Mouse (Mus musculus) induced T-regulatory cell, adult 2 months (primary cell): Measurements from ENCODE around the gene Smarcad1.
"Not testable (repeated sequence)": the region's sequence is repeated elsewhere in the genome, so short reads cannot be mapped to it uniquely, and the experiment has no call there.

Experiments used
- DNase-seq: peaks from one replicate; pipeline ENCODE4 v3.0.0-alpha.2; 2012; ENCODE audit warnings: low read depth

Smarcad1 gene

DNA sequence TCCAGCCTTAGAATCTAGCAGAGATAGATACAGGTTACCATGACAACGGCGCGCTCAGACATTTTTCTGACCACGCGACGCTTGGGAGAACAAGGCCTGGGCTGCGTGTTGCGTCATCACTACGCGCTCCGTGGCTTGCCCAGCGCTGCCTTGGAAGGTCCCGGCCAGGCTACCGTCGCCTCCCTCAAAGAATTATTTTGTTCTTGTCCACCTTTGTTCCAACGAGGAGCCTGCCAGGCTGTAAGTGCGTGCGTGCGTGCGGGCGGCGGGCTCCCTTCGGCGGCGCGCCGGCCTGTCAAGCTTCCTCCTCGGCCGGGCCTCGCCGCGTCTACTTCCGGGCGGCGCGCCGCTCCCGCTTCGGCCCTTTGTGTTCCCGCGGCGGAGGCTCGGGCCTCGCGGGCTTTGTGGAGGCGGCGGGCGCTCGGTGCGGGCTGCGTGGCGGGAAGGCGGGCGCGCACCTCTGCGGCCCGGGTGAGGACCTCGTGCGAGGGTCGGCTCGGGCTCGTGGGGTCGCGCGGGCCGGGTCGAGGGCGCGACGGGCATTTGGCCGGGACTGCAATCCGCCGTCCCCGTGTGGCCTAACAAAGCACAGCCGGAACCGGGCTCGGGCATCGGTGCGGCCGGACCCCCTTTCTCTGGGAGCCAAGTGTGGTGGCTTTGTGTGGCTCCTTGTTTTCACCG is at the start of gene Smarcad1:
Gene Smarcad1 (plus strand): TSS at position 93 of the 681 bp plus-strand sequence.
- DNase-seq: peak; percentile 95

DNA sequence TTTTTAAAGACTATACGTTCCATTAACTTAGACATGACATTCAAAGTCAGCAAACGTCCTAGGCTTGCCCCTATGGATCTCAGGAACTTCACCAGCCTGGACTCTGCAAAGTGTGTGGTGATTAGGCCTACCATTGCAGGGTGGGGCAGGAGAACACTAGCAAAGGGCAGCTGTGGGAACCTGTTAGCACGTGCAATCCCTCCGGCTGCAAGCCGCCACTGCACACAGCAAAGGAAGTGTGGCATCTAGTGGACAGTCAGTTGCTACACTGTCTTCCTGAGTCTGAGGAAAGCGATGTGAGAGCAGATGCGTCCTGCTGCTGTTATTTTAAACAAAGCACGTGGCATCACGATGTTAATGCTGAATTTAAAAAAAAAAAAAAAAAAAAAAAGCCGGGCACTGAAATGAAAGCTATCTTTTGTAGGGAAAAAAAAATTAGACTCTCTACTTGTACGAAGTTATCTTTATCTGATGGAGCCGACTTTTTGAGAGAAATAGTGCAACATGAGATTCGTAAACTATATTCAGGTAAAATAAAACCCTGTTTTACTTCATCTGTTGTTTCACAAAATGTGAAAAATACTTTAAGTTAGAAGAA is 45.5 kb upstream of the Smarcad1 start:
- DNase-seq: no peak

DNA sequence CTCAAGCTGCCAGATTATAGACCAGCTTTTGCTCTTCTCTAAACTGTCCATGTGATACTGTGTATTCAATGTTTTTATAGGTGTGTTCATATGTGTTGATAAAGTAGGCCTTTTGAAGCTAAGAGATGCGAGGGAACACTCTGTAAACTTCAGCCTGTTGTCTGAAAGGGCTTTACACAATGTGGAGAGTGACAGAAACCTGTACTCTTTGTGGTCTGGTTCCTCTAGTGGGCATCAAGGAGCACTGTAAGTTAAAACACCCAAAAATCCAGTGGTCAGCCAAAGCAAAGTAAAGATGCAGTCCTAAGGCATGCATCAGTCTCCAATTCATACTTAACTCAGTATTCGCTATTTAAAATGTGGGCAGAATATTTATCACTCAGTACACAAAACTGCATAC is 44.6 kb upstream of the Smarcad1 start:
- no peak for DNase-seq

DNA sequence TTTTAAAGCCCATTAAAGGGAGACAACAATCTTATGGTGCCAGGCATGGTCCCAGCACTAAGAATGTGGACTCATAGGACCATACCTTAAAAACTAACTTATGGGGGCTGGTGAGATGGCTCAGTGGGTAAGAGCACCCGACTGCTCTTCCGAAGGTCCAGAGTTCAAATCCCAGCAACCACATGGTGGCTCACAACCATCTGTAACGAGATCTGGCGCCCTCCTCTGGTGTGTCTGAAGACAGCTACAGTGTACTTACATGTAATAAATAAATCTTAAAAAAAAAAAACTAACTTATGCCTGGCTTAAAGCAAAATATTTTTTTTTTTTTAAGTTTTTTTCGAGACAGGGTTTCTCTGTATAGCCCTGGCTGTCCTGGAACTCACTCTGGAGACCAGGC is 41.6 kb upstream of the Smarcad1 start:
- not testable (repeated sequence) for DNase-seq

DNA sequence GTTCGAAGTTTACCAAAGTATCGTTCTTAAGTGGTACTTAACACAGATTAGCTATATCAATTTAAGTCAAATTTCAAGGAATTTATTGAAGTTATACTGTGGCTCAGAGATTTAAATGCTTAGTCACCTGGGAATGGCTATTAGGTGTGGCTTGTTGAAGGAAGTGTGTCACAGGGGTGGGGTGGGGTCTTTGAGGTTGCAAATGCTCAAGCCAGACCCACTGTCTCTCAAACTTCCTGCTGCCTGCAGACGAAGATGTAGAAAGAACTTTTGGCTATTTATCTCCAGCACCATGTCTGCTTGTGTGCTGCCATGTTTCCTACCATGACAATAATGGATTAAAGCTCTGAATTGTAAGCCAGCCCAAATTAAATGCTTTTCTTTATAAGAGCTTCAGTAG is 40.2 kb upstream of the Smarcad1 start:
- no peak for DNase-seq

DNA sequence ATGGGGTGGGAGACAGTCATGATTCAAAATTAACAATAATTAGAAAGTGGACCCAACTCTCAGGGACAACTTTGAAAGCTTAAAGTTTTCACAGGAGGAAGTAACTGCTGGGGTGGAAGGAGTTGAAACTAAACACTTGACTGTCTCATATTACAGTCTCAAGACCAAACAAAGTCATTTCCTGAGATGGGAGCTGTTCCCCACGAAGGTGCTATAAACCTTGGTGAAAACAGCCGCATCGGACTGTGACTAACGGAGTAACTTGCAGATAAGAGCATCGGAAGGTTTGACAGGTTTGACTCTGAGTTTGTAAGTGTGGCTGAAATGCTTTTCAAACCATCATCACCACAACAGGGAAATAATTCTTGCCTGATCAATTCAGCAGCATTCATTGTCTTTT is 33.5 kb upstream of the Smarcad1 start:
- DNase-seq: no peak

DNA sequence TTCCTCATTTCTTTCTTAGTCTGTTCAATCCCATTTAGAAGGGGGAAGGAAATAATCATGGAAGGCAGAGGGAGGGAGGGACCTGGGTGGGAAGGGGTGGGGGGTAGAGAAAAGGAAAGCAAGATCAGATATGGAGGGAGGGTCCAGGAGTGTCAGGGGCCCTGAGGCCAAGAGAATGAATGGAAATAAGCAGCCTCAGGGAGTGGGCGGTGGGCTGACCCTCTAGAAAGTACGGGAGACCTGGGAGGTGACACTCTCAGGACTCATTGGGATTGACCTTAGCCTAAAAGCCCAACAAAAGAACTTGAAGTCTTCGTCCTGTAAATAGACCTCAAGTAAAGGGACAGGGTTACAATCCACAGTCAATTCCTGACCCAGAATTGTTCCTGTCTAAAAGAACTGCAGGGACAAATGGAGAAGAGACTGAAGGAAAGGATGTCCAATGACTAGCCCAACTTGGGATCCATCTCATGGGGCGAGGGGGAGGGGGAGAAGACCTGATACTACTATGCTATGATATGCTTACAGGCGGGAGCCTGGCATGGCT is 30.9 kb upstream of the Smarcad1 start:
- no peak for DNase-seq

DNA sequence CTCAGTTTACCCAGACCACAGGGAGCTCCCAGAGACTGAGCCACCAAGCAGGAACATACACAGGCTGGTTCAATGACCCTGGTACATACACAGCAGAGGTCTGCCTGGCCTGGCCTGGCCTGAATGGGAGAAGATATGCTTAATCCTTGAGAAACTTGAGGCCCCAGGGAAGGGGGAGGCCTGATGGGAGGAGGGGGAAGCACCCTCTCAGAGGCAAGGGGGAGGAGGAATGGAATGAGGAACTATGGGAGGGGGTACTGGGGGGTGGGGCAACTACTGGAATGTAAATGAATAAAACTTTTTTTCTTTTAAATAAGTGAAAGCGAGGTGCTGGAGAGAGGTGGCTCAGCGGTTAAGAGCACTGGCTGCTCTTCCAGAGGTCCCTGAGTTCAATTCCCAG is 30.2 kb upstream of the Smarcad1 start:
- DNase-seq: no peak

DNA sequence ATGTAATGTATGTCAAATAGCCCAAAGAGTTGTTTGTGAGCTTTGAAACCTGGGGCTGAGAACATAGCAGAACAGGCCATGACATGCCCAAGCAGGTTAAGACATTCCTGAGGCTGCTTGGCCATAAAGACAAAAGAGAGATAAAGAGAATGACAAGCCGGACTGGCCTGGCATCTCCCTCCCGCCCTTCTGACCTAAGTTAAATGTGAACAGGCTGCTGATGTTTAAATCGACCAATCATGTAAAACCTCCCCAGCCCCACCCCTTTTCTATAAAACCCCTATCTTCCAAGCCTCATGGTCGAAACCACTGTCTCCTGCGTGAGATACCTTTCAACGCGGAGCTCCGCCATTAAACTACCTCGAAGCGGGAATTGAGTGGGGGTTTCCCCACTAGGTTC is 24.8 kb upstream of the Smarcad1 start:
- no peak for DNase-seq

DNA sequence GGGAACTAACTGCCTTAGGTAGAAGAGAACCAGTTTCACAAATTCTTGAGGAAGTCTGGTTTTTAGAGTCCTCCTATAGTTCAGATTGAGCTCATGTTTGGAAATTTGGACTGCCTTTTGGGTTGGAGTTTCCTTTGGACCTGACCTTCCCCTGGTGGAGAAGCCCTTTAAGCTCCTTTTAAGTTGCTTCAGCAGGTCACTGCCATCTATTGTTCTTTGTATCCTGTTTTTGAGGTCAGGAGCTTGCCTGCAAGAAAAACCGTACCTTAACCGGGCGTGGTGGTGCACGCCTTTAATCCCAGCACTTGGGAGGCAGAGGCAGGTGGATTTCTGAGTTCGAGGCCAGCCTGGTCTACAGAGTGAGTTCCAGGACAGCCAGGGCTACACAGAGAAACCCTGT is 23.4 kb upstream of the Smarcad1 start:
- not testable (repeated sequence) for DNase-seq

DNA sequence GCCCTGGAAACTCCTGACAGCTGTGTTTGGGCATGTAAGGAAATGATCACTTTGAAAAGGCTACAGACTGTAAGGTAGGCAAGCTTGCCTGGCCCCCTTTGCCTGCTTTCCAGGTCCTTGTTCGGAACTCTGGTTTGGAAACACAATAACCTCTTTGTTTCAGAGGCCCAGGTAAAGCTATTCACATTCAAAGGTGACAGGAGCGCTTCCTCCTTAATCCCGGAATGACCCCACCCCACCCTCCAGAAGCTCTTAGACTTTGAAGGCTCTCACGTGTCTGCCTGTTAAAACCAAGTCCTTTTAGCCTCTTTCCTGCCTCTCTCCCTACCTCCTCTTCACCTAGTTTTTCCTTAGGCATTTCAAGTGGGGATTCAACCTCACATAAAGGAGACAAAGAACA is 20.5 kb upstream of the Smarcad1 start:
- no peak for DNase-seq

DNA sequence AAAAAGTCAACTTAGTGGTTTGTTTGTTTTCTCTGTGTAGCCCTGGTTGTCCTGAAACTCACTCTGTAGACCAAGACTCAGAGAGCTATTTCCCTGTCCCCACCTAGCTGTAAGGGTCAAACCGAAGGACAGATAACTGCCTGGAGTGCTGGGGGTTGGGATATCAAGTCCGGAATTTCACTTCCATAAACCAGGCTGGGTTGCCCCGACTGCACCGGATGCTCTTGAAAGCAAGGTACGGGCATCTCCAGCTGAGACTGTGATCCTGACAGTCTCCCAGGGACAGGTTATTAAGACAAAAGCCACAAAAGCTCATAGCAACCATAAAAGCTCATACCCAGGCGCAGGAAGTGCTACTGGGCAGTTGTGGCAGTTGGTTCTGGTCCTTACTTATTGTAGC is 19.3 kb upstream of the Smarcad1 start:
- DNase-seq: no peak

DNA sequence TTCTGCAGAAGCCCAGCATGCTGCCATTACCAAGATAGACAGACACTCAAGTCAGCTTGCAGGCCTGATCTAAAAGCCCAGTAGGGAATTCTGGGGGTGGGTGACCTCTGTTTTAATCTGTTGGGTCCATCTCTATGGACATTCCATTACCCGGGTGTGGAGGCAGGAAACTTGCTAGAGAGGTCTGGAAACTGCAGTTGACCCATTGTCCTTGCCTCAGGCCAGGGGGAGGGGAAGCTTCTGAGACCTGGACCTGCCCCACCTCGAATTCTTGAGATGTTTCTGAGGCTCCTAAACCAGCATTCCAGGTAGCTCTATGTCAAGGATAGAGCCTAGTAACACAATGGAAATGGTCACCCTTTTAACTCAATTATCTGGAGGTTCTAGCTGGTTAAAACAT is 17.7 kb upstream of the Smarcad1 start:
- no peak for DNase-seq

DNA sequence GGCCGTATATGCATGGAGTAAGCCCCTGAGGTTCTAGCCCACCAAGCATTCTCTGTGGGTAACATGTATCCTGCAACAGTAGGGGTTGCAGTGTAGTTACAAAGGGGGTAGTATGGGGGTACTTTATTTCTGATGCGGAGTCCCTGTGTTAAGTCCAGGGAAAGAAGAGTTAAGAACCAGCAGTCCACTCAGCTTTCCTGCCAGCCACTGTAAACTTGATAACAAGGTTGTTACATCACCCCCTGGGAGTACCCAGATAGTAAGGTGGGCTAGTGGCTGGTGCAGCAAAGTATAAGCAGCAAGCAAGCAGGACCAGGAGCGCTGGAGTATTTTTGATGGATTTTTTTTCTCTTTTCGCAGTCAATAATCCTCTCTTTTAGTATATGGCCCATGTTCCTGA is 17.3 kb upstream of the Smarcad1 start:
- DNase-seq: no peak

DNA sequence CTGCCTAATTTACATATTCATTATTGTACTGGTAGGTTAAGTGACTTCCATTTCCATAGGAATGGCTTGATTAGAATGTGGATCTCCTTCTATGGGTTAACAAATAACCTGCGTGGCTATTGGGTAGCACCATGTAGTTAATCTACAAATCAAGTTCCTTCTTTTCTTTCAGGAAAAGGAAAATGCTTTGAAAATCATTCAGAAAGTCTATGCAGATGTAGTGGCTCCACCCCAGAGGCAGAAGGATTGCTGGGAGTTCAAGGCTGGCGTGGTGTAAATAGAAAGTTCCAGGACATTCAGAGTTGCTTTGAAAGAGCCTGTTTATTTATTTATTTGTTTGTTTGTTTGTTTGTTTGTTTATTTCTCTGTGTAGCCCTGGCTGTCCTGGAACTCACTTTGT is 7.7 kb upstream of the Smarcad1 start:
- no peak for DNase-seq

DNA sequence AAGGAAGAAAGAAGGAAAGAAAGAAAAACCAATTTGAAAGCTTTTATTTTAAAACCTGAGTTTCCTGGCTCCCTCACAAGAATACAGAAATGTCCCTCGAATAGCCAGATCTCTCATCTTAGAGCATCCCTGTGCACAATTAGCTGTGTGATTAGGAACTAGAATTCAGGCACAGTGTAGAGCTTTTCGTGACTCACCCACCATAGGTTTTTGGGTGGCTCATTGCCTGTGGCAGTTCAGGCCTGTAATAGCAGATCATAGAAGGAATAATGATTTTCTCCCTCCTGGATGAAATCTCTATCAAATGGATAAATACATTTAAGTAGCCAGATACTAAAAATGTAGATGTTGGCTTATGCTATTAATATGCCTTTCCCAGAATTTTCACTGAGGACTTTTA is 6.9 kb upstream of the Smarcad1 start:
- DNase-seq: no peak

DNA sequence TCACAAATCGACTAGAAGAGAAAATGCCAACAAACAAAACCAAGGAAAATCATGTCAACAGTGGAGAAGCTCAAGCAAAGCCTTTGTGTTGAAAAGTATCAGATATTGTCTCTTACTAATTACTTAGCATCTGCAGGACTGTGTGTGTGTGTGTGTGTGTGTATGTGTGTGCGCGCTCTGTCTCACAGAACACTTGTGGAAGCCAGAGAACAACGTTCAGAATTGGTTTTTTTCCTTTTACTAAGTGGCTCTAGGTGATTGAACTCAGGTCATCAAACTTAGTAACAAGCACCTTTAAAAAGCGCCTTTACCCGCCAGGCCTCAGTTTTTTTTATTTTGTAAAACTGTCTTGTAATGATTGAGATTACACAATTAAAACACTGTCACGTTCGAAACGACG is 451 bp upstream of the Smarcad1 start:
- DNase-seq: no peak

DNA sequence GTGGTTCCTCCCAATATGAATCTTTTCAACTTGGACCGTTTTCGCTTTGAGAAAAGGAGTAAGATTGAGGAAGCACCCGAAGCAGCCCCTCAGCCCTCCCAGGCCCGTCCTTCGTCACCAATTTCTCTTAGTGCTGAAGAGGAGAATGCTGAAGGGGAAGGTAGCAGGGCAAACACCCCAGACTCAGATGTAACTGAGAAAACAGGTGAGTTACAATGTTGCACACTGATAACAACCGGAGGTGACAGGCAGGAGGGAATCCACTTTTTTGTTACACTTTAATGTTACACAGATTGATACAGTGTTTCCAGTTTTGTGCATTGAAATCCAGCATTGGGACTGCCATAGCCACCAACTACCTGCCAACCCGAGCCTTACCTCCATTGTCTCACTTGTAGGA is 858 bp downstream of the Smarcad1 start:
- DNase-seq: peak; percentile 51

DNA sequence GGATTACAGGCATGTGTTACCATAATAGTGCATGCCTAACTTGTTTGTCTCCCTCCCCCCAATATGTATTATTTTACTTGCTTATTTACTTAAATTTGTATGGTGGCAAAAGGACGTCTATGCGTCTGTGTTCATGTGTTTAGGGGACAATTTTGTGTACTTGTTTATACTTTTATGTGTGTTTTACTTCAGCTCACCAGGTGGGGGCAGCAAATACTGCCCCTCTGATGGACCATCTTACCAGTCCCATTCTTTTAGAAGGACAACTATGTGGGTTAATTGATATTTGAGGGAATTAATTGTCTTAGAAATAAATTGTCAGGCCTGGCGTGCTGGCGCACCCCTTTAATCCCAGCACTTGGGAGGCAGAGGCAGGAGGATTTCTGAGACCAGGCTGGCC is 6.7 kb downstream of the Smarcad1 start:
- DNase-seq: peak; percentile 48

DNA sequence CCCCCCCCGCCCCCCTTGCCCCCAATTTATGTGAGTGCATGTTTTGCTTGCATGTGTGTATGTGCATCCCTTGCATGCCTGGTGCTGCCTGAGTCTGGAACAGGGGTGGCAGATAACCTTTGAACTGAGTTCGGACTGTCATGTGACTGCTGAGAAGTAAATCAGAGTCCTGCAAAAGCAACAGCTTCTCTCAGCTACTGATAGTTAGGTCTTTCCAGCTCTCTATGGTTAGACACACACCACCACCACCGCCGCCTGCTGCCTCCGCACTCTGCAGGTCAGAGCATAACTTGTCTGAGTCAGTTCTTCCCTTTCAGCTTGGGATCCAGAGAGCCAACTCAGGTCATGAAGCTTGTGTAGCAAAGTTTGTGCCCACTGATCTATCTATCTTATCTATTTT is 14.2 kb downstream of the Smarcad1 start:
- DNase-seq: no peak

DNA sequence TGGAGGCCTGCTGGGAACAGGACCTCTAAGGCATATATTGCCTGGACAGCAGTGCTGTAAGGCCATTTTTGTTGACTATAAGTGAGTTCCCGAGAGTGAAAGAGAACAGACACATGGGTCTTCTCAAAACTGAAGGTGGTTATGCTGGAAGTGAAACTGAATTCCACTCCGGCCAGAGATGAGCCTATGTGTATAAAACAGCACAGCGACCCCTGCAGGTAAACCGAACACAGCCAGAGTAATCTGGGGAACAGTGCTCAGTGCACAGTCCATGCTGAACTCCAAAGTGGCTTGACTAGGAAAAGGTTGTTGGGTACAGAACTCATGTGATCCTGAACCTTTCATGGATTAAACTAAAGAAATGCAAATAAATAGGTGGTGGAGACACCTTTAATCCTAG is 14.8 kb downstream of the Smarcad1 start:
- DNase-seq: peak; percentile 29

DNA sequence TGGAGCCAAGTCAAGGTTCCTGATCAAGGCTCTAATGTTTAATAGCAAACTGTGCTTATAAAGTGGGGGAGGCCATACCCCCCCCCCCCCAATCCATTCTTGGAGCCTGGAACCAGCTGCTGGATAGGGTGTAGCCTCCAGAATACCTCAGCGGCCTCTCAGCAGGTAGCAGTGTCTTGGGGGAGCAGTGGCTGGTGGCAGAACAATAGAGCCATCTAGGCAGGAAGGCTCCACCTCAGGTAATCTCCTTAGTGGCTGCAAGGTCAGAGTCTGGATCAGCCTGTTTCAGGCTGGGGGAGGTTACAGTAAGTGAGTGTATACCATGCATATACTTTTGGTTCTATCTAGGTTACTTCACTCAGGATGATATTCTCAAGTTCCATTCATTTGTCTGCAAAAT is 18.7 kb downstream of the Smarcad1 start:
- no peak for DNase-seq

DNA sequence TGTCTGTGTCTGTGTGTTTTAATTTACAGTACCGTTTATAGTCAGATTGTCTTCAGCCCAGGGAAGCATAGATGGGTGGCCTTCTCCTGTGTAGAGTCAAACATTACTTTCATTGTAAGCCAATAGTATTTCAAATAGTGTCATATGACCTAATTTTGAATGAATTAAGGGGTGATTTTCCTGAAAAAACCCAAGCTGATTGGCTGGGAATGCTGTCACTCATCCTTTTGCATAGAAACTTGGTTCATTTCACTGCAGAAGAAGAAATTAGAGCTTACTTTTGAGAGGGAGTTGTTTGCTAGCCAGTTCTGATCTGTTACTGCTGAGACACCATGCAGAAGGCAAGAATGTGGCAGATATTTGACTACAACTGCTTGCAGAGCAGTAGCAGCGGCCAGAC is 32.8 kb downstream of the Smarcad1 start:
- no peak for DNase-seq

DNA sequence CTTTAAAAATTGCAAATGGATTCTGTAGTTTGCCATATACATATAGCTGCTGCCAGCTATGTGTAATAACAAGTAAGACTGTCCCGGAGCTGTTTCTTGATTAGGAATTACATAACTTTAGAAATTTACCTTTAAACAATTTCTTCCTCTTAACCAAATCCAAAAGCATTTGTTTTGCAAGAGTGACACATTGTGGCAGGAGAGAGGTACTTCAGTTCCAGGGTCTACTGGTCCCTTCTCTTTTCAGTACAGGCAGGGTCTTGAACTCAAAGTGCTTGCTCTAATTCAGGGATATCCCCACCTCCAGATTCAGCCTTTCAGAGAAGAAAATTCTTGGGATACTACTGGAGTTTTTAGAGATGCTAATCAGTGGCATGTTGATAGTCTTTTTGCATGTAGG is 36.8 kb downstream of the Smarcad1 start:
- peak; percentile 49 for DNase-seq
